Mouse (Mus musculus) thymus, postnatal 0 days (tissue): ENCODE measurements around the gene Shank3. TPM values are rescaled to one million over a fixed set of nuclear protein-coding genes. Genes with fewer than 3 reads are reported as not detected.

Experiments used
- polyA plus RNA-seq: library from polyadenylated mRNA; unstranded; fragments of >200 nt; fragmentation: Nextera tagmentation; extraction: Ambion mirVana; gene quantifications from 2 replicates; pipeline ENCODE4 v1.2.1, GENCODE M21; 2015

The Shank3 gene
- polyA plus RNA-seq, 1 experiment from 2014 or later: 0.39 TPM

Other genes with a start within 250 kb of the Shank3 start
- 50.2 and 68.3 TPM in 2 replicates for gene Sbf1, start 184.3 kb upstream of the Shank3 start, polyA plus RNA-seq
- 0.57 and 0.75 TPM in 2 replicates for gene Adm2, start 176.9 kb upstream of the Shank3 start, polyA plus RNA-seq
- gene Miox, start 165.2 kb upstream of the Shank3 start, polyA plus RNA-seq: not detected in 2 replicates
- 40.5 and 42.9 TPM in 2 replicates for gene Lmf2, start 144.0 kb upstream of the Shank3 start, polyA plus RNA-seq
- 175 and 195 TPM in 2 replicates for gene Ncaph2, start 143.9 kb upstream of the Shank3 start, polyA plus RNA-seq
- 9.0 and 9.2 TPM in 2 replicates for gene Sco2, start 125.8 kb upstream of the Shank3 start, polyA plus RNA-seq
- 1.9 and 2.1 TPM in 2 replicates for gene Tymp, start 122.6 kb upstream of the Shank3 start, polyA plus RNA-seq
- 2.9 and 4.5 TPM in 2 replicates for gene Odf3b, start 120.3 kb upstream of the Shank3 start, polyA plus RNA-seq
- not detected in 2 replicates for gene Klhdc7b, start 114.7 kb upstream of the Shank3 start, polyA plus RNA-seq
- not detected in 2 replicates for gene Syce3, start 89.1 kb upstream of the Shank3 start, polyA plus RNA-seq
- 0.46 and 0.96 TPM in 2 replicates for gene Cpt1b, start 73.8 kb upstream of the Shank3 start, polyA plus RNA-seq
- 2.5 and 5.1 TPM in 2 replicates for gene C730034F03Rik, start 70.0 kb upstream of the Shank3 start, polyA plus RNA-seq
- not detected in 2 replicates for gene Gm44502, start 69.9 kb upstream of the Shank3 start, polyA plus RNA-seq
- 62.6 and 70.8 TPM in 2 replicates for gene Chkb, start 69.7 kb upstream of the Shank3 start, polyA plus RNA-seq
- gene Mapk8ip2, start 45.7 kb upstream of the Shank3 start, polyA plus RNA-seq: 0.08 TPM in 1 of 2 replicates, not detected in the other
- gene Arsa, start 22.2 kb upstream of the Shank3 start, polyA plus RNA-seq: 9.0 and 9.4 TPM in 2 replicates
- not detected in 2 replicates for gene Acr, start 68.7 kb downstream of the Shank3 start, polyA plus RNA-seq
- 13.0 and 15.7 TPM in 2 replicates for gene Rabl2, start 92.3 kb downstream of the Shank3 start, polyA plus RNA-seq